Mouse (Mus musculus) hindbrain, embryonic 11.5 days (tissue): ENCODE results near the gene Fgfr2. TPM values are rescaled to one million over a fixed set of nuclear protein-coding genes. Genes with fewer than 3 reads are reported as not detected.

Experiments
- ATAC-seq: fragments of 200-750 bp; cut with Nextera tagmentation; 2 replicates; pipeline ENCODE4 v1.8.0; 2017; ENCODE audit warnings: mild to moderate bottlenecking, moderate TSS enrichment, moderate library complexity; ENCODE audit not compliant: low FRiP score
- DNase-seq: peaks from one replicate; pipeline ENCODE4 v3.0.0-alpha.2; 2015; ENCODE audit warnings: low spot score
- H3K27ac ChIP-seq: fragments of 300-500 bp; sonication (generic); 2 replicates; pipeline ENCODE4 v1.5.1; 2014; ENCODE audit warnings: mild to moderate bottlenecking, low read depth, low read length
- H3K27me3 ChIP-seq: fragments of 300-500 bp; sonication (generic); 2 replicates; pipeline ENCODE4 v1.6.1; 2014; ENCODE audit warnings: mild to moderate bottlenecking, low read length, moderate library complexity, mixed read lengths; ENCODE audit not compliant: control insufficient read depth, insufficient read depth
- H3K36me3 ChIP-seq: fragments of 300-500 bp; sonication (generic); 2 replicates; pipeline ENCODE4 v1.6.1; 2014; ENCODE audit warnings: mild to moderate bottlenecking, low read length, moderate library complexity, mixed read lengths; ENCODE audit not compliant: control insufficient read depth, insufficient read depth
- H3K4me1 ChIP-seq: fragments of 300-500 bp; sonication (generic); replicated peaks from 2 replicates; pipeline ENCODE4 v1.6.1; 2014; ENCODE audit warnings: low read length, mixed read lengths; ENCODE audit not compliant: control insufficient read depth, insufficient read depth
- H3K4me2 ChIP-seq: fragments of 300-500 bp; sonication (generic); replicated peaks from 2 replicates; pipeline ENCODE4 v1.6.1; 2014; ENCODE audit warnings: mild to moderate bottlenecking, low read depth, low read length
- H3K4me3 ChIP-seq: fragments of 300-500 bp; sonication (generic); 2 replicates; pipeline ENCODE4 v1.5.1; 2014; ENCODE audit warnings: low read depth, low read length
- H3K9ac ChIP-seq: fragments of 300-500 bp; sonication (generic); 2 replicates; pipeline ENCODE4 v1.6.1; 2014; ENCODE audit warnings: low read depth, low read length
- H3K9me3 ChIP-seq: fragments of 300-500 bp; sonication (generic); 2 replicates; pipeline ENCODE4 v1.6.1; 2016; ENCODE audit warnings: low read length; ENCODE audit not compliant: control insufficient read depth
- WGBS: fragments of 180-500 bp; shearing (Covaris S2); extraction: QIAGEN DNeasy Blood & Tissue Kit; methylation state at CpG from one replicate; pipeline ENCODE4 v1.1.7; 2014; 5-methylcytosine and 5-hydroxymethylcytosine counted together
- polyA plus RNA-seq: library from polyadenylated mRNA; unstranded; fragments of >200 nt; fragmentation: Nextera tagmentation; extraction: Ambion mirVana; gene quantifications from 2 replicates; pipeline ENCODE4 v1.2.1, GENCODE M21; 2014

Fgfr2 gene
- polyA plus RNA-seq, 1 experiment from 2014 or later = 71.3 TPM

DNA sequence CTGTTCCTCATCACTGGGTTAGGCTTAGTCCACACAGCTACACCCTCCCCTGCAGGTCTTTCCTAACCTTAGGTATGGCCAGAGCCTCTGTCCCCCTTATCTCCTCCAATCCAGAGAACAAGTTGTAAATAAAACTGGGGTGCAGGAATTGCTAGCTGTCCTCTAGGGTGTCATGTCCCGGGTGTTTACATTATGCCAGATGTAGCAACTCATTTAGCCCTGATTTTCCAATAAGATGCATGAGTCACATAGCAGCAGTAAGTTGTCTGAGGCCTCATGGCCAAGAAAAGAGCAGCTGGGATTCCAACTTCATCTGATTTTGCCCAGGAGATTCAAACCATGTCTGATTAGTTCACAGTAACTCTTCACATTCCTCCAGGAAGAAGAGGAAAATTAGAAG lies 658.3 kb downstream of the Fgfr2 start:
- no peaks in the 10 kb centered on the region for H3K4me1 ChIP-seq
- H3K36me3 ChIP-seq = no peaks in the 10 kb centered on the region
- no peak overlapping the region for H3K4me2 ChIP-seq
- no peak for DNase-seq
- H3K9ac ChIP-seq = no peak overlapping the region
- H3K9me3 ChIP-seq = no peaks in the 10 kb centered on the region
- no peak overlapping the region for H3K4me3 ChIP-seq
- ATAC-seq = no peak
- H3K27ac ChIP-seq = no peak overlapping the region
- 95% methylated on average over 1 of the region's 1 CpGs for WGBS
- no peaks in the 10 kb centered on the region for H3K27me3 ChIP-seq

DNA sequence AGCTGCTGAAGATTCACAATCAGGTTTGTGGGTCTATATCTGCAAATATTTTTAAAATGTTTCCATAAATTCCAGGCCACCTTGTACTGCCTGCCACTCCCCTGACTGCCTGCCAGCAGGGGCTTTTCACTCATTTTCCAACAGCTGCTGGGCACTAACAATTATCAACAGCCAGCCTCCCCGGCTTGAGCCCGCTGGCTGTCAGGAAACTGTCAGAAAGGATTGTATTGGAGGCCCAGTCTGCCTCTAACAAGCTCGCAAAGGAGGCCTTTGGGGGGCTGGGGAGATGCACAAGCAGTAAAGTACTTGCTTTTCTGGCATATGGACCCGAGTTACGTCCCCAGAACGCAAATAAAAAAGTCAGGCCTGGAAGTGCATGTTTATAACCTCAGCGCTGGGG lies 664.7 kb downstream of the Fgfr2 start:
- Histone ChIP-seq H3K9me3 (no peaks in the 10 kb centered on the region), H3K36me3 (no peaks in the 10 kb centered on the region), H3K4me3 (no peak overlapping the region), H3K9ac (no peak overlapping the region), H3K4me1 (0 out of 2 replicates have a peak, but pooled peaks cover 2% of the 10 kb centered on the region), H3K27ac (peak overlapping the region; percentile 54; the same call in 1 of the 2 replicates), H3K27me3 (no peaks in the 10 kb centered on the region), H3K4me2 (no peak overlapping the region)
- ATAC-seq (no peak), DNase-seq (peak; percentile 35)
- 34% methylated on average over 7 of the region's 7 CpGs for WGBS

DNA sequence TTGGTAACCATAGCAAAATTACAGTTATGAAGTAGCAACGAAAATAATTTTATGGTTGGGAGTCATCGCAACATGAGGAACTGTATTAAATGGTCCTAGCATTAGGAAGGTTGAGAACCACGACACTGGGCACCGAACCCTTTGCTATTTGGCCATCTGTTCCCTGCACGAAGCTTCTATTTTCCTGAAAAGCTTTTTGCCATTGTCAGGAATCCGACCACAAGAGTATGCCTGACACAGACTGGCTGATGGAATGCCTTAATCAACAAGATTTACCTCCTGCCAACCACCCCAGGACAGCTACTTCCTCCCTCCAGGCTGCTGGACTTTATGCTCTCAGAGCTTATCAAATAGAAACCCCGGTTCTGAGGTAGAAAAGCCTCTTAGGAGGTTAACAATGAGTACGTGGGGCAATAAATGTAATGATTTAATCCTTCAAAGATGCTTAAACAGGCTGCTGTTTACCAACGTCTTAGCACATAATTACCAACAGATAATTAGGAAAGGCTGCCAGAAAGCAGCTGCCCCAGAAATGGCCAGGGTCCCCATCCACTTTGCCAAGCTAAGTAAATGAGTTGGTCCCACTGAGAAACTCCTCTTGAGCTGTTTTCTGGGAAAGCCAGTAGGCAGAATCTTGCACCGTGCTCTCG lies 668.0 kb downstream of the Fgfr2 start:
- no peak for DNase-seq
- 73% methylated on average over 11 of the region's 11 CpGs for WGBS

DNA sequence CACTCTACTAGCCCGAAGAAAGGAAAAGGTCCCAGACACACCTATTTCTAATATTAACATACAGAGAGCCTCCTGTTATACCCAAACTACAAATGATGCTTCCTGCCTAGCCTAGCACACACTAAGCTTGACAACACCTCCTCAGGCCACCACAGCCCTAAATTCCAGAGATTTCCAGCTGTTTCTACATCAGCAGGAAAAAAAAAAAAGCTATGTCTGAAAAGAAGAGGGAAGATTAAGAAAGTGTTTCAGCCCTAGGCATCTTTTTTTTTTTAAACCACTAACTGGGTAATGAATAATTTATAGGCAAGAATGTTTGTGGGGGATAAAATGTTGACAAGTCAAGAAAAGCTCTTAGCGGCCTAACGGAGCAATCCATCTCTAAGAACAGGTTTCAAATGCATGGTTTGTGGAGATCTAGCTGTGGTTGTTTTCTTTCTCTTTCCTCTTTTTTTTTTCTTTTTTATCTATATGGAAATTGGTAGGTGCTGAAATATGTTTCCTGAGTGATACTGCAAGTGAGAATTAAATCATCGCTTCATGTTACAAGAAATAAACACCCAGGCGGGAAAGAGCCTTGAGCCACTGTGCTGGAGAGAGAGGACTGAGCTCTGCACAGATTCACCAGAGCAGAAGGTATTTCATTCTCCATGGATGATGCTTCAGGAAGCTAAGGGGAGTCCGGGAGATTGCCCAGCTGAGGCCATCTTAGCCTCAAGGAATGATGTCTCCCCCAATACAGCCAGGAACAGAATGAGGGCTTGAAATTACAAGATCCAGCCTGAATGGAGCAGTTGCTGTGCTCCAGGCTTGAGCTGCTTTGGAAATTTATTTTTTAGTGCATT lies 673.0 kb downstream of the Fgfr2 start:
- WGBS = 84% methylated on average over 6 of the region's 6 CpGs
- DNase-seq (no peak), ATAC-seq (no peak)
- Histone ChIP-seq H3K9ac (no peak overlapping the region), H3K9me3 (no peaks in the 10 kb centered on the region), H3K27ac (no peak overlapping the region; the same call in 1 of the 2 replicates), H3K4me3 (no peak overlapping the region), H3K4me1 (no peaks in the 10 kb centered on the region), H3K4me2 (no peak overlapping the region), H3K27me3 (no peaks in the 10 kb centered on the region), H3K36me3 (no peaks in the 10 kb centered on the region)

More for the DNA sequence above, 668.0 kb downstream of the Fgfr2 start:
- Histone ChIP-seq H3K4me1 (0 out of 2 replicates have a peak, but pooled peaks cover 2% of the 10 kb centered on the region), H3K36me3 (no peaks in the 10 kb centered on the region), H3K4me3 (no peak overlapping the region), H3K27ac (no peak overlapping the region), H3K27me3 (no peaks in the 10 kb centered on the region), H3K4me2 (no peak overlapping the region), H3K9ac (no peak overlapping the region), H3K9me3 (no peaks in the 10 kb centered on the region)
- no peak for ATAC-seq

DNA sequence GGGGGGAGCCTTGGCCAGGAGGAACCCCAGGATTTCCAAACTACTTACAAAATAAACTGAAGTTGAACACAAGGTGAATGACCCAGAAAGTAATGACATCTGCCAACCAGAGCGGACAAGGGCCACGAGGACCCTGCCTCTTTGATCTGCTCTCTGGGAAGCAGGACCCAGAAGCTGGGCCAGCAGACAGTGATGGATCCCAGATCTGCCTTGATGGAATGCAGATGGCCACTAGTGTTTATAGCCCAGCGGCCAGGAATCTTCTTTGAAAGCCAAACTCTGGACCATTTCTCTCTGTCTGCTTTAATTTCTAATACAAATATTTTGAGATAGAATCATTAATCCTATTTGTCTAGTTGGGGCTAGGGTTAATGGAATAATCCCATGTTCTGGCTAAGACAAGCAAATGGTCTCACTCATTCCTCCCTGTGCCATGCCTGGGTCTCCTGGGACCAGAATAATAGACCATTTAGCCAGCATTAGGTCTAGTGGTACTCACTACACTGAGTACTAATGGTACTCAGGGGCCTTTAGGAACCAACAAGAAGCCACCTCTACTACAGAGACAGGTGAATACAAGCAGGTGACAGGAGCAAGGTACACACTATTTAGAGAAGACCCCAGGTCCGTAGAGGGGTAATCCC lies 674.5 kb downstream of the Fgfr2 start:
- Histone ChIP-seq H3K4me1 (no peaks in the 10 kb centered on the region), H3K4me2 (no peak overlapping the region), H3K27ac (no peak overlapping the region), H3K27me3 (no peaks in the 10 kb centered on the region), H3K4me3 (no peak overlapping the region), H3K9ac (no peak overlapping the region), H3K9me3 (no peaks in the 10 kb centered on the region), H3K36me3 (no peaks in the 10 kb centered on the region)
- no peak for ATAC-seq
- 82% methylated on average over 4 of the region's 4 CpGs for WGBS
- no peak for DNase-seq

DNA sequence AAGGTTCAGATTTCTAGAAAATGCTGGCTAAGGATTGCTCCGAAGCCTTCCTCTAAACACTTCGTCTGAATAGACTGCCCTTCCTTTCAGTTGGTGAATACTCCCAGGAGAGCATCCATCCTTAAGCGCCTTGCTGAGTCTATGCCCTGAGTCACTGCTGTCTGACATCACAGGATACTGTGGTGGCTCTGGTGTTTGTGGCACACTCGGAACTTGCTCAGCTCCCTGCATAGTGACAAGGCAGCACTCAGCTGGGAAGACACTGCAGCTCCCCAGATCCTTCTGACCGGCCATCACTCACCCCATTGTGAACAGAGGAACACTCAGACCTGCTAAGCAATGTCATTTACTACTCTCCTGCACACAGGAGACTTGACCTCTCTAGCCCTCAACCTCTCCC lies 675.6 kb downstream of the Fgfr2 start:
- no peak overlapping the region for H3K4me2 ChIP-seq
- no peaks in the 10 kb centered on the region for H3K36me3 ChIP-seq
- H3K4me1 ChIP-seq = no peaks in the 10 kb centered on the region
- H3K9me3 ChIP-seq = no peaks in the 10 kb centered on the region
- no peak overlapping the region for H3K4me3 ChIP-seq
- ATAC-seq (no peak), DNase-seq (no peak)
- WGBS = 78% methylated on average over 5 of the region's 5 CpGs
- no peak overlapping the region for H3K27ac ChIP-seq
- no peak overlapping the region for H3K9ac ChIP-seq
- H3K27me3 ChIP-seq = no peaks in the 10 kb centered on the region

DNA sequence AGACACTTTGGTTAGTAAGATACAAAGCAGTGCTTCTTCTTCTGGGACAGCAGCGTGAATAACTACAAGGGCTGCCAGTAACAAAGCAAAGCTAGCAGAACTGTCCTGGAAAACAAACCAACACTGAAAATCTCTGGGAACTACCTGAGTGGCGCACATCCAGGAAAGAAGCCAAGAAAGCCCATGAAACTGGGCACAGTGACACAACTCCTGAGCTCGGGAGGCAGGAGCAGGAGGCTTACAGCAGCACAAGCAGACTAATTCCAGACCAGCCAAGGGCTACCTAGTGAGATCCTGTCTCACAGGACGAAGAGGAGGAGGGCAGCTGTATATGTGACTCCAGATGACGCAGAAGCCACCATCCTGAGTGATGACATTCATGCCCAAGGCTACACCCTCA lies 676.3 kb downstream of the Fgfr2 start:
- WGBS = 82% methylated on average over 5 of the region's 5 CpGs
- Histone ChIP-seq H3K4me3 (no peak overlapping the region), H3K27ac (no peak overlapping the region; the same call in 1 of the 2 replicates), H3K4me1 (no peaks in the 10 kb centered on the region), H3K36me3 (no peaks in the 10 kb centered on the region), H3K9ac (no peak overlapping the region), H3K4me2 (no peak overlapping the region), H3K27me3 (no peaks in the 10 kb centered on the region), H3K9me3 (no peaks in the 10 kb centered on the region)
- DNase-seq (no peak), ATAC-seq (no peak)

DNA sequence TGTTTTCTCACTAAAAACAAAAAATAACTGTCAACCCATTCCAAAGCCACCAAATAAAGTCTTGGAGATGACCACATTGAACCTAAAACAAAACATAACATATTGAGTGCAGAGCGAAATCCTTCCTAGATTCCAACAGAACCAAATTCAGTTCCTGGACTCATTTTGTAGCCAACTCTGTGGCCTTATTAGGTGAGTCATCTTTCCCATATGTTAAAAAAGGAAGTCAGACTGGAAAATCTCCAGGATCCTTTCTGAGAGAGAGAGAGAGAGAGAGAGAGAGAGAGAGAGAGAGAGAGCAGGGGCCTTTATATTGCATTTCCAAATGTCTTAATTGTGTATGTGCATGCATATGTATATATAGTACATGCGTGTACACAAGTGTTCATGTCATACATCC lies 678.9 kb downstream of the Fgfr2 start:
- DNase-seq (no peak), ATAC-seq (no peak)
- Histone ChIP-seq H3K4me3 (no peak overlapping the region), H3K9me3 (no peaks in the 10 kb centered on the region), H3K27me3 (no peaks in the 10 kb centered on the region), H3K36me3 (no peaks in the 10 kb centered on the region), H3K9ac (no peak overlapping the region), H3K4me1 (no peaks in the 10 kb centered on the region), H3K27ac (no peak overlapping the region), H3K4me2 (no peak overlapping the region)
- 92% methylated on average over 2 of the region's 2 CpGs for WGBS
